Mouse (Mus musculus) intestine, embryonic 15.5 days (tissue): ENCODE measurements around the gene Tspan7. TPM values are rescaled to one million over a fixed set of nuclear protein-coding genes. Genes with fewer than 3 reads are reported as not detected.

Experiments
- polyA plus RNA-seq: library from polyadenylated mRNA; unstranded; fragments of >200 nt; fragmentation: Nextera tagmentation; extraction: Ambion mirVana; gene quantifications from 2 replicates; pipeline ENCODE4 v1.2.1, GENCODE M21; 2015

The Tspan7 gene
- polyA plus RNA-seq, 1 experiment from 2014 or later, result 164 TPM

Other genes with a start within 250 kb of the Tspan7 start
- gene Otc, start 232.9 kb upstream of the Tspan7 start, polyA plus RNA-seq, result 55.4 and 59.9 TPM in 2 replicates
- 82.1 and 86.5 TPM in 2 replicates for gene Mid1ip1, start 229.9 kb downstream of the Tspan7 start, polyA plus RNA-seq